Mouse (Mus musculus) lung, adult 2 months (tissue): Measurements from ENCODE around the gene Dnajc27.

Experiments used
- CTCF ChIP-seq: fragments of 200-500 bp; IDR thresholded peaks from 2 replicates; pipeline ENCODE4 v1.5.1; 2011; ENCODE audit warnings: mild to moderate bottlenecking, low read length, control low read depth; ENCODE audit not compliant: insufficient read depth
- POLR2A ChIP-seq: fragments of 200-500 bp; IDR thresholded peaks from 2 replicates; pipeline ENCODE4 v1.6.1; 2011; ENCODE audit warnings: low read depth, mild to moderate bottlenecking, control low read depth, low read length, borderline replicate concordance; ENCODE audit errors: extremely low read depth

- TF ChIP-seq POLR2A (no peak), CTCF (no peak)
Measured at GRCm38 (mm10) chr12:4150936-4151335, 68.6 kb downstream of the Dnajc27 start.
